Mouse (Mus musculus) intestine, embryonic 14.5 days (tissue): ENCODE measurements at regions not wholly inside any gene's neighbourhood (a gene's known extent, or its start where the extent isn't known, plus 50 kb on each side); places are given as distances from the start of the nearest gene placed in this dataset.

Experiments used
- ATAC-seq: fragments of 200-750 bp; cut with Nextera tagmentation; replicated peaks from 2 replicates; pipeline ENCODE4 v1.8.0; 2017; ENCODE audit warnings: low read depth, moderate number of reproducible peaks, moderate TSS enrichment, moderate library complexity; ENCODE audit not compliant: low FRiP score, low TSS enrichment
- DNase-seq: peaks from one replicate; pipeline ENCODE4 v3.0.0-alpha.2; 2018; ENCODE audit warnings: low spot score
- H3K27ac ChIP-seq: fragments of 300-500 bp; sonication (generic); 2 replicates; pipeline ENCODE4 v1.5.1; 2014; ENCODE audit warnings: low read depth, mild to moderate bottlenecking, control low read depth
- H3K27me3 ChIP-seq: fragments of 300-500 bp; sonication (generic); replicated peaks from 2 replicates; pipeline ENCODE4 v1.6.1; 2014; ENCODE audit warnings: low read length, control low read depth; ENCODE audit not compliant: control insufficient read depth, insufficient read depth
- H3K36me3 ChIP-seq: fragments of 300-500 bp; sonication (generic); 2 replicates; pipeline ENCODE4 v1.6.1; 2014; ENCODE audit warnings: low read length, control low read depth; ENCODE audit not compliant: control insufficient read depth, insufficient read depth
- H3K4me1 ChIP-seq: fragments of 300-500 bp; sonication (generic); replicated peaks from 2 replicates; pipeline ENCODE4 v1.6.1; 2014; ENCODE audit warnings: low read length, control low read depth, mixed read lengths; ENCODE audit not compliant: control insufficient read depth, insufficient read depth
- H3K4me2 ChIP-seq: fragments of 300-500 bp; sonication (generic); 2 replicates; pipeline ENCODE4 v1.6.1; 2014; ENCODE audit warnings: low read length
- H3K4me3 ChIP-seq: fragments of 300-500 bp; sonication (generic); 2 replicates; pipeline ENCODE4 v1.5.1; 2014; ENCODE audit warnings: low read depth, low read length, control low read depth, mixed read lengths
- H3K9ac ChIP-seq: fragments of 300-500 bp; sonication (generic); 2 replicates; pipeline ENCODE4 v1.6.1; 2014; ENCODE audit warnings: mild to moderate bottlenecking, low read length
- H3K9me3 ChIP-seq: fragments of 300-500 bp; sonication (generic); 2 replicates; pipeline ENCODE4 v1.6.1; 2016; ENCODE audit warnings: low read length, control low read depth; ENCODE audit not compliant: control insufficient read depth
- WGBS: fragments of 180-500 bp; shearing (Covaris S2); extraction: QIAGEN DNeasy Blood & Tissue Kit; methylation state at CpG from one replicate; pipeline ENCODE4 v1.1.7; 2014; 5-methylcytosine and 5-hydroxymethylcytosine counted together

DNA sequence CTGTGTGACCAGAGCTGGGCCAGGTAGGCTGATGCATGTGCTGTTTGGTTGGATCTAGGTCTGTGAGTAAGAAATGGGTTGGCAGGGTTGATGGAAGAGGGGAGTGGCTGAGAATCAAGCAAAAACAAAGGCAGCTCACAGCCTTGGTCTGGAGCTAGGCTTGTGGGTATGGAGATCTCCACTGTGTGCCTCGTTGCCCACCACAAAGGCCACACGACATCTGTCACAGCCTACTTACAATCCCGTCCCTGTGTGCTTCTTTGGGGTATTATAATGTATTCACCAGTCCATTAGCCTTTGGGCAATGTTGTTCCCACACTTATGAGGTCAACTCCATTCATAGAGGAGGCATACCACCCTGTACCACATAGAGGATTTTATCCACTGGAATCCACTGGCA, 229.6 kb upstream of the Hs6st1 start:
- Histone ChIP-seq H3K4me1 (no peaks in the 10 kb centered on the region), H3K27ac (no peak overlapping the region), H3K9ac (no peak overlapping the region), H3K4me3 (no peak overlapping the region), H3K27me3 (no peaks in the 10 kb centered on the region), H3K9me3 (no peaks in the 10 kb centered on the region), H3K4me2 (no peak overlapping the region), H3K36me3 (no peaks in the 10 kb centered on the region)
- WGBS: 84% methylated on average over 3 of the region's 3 CpGs
- no peak for ATAC-seq
- no peak for DNase-seq

DNA sequence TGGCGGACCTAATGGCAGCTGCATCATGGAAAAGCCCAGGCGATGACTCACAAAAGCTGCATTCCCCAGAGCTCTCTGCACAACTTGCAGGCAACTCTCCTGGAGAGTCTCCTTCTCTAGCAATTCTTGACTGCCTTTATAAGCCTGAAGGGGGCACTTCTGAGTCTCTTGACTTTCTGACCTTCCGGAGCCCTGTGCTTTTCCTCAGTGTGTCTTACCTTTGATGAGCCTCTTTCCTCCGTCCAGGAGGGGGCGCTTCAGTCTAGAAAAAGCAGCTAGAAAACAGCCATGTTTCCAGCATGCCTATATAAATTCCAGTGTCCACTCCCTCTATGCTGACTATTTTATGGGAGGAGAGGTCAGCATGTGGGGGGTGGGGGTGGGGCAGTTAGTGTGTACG, 228.8 kb upstream of the Hs6st1 start:
- no peaks in the 10 kb centered on the region for H3K4me1 ChIP-seq
- H3K27me3 ChIP-seq: no peaks in the 10 kb centered on the region
- ATAC-seq: no peak
- H3K4me2 ChIP-seq: no peak overlapping the region
- 70% methylated on average over 6 of the region's 6 CpGs for WGBS
- no peaks in the 10 kb centered on the region for H3K9me3 ChIP-seq
- H3K4me3 ChIP-seq: no peak overlapping the region
- DNase-seq: peak; percentile 54
- H3K36me3 ChIP-seq: no peaks in the 10 kb centered on the region
- H3K27ac ChIP-seq: no peak overlapping the region
- H3K9ac ChIP-seq: no peak overlapping the region

DNA sequence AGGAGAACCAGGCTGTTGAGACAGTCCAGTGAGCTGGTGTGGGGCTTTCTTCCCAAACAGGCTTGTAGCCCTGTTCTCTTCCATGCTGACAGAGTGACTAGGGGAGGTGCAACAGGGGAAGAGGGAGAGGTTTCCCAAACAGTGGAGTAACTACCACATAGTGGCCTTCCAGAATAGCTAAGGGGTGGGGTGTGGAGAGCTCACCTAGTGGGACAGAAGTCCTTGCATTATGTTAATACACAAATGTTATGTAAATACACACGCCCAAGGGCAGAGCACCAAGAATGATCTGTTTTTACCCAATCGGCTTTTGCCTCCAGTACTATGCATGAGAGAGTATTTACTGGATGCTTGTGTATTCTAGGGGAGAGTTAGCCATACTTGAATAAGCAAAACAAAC, 226.6 kb upstream of the Hs6st1 start:
- no peak overlapping the region for H3K4me2 ChIP-seq
- no peaks in the 10 kb centered on the region for H3K36me3 ChIP-seq
- no peaks in the 10 kb centered on the region for H3K4me1 ChIP-seq
- no peaks in the 10 kb centered on the region for H3K9me3 ChIP-seq
- no peak for ATAC-seq
- WGBS: 92% methylated on average over 2 of the region's 2 CpGs
- H3K4me3 ChIP-seq: no peak overlapping the region
- no peak overlapping the region for H3K27ac ChIP-seq
- H3K9ac ChIP-seq: no peak overlapping the region
- H3K27me3 ChIP-seq: no peaks in the 10 kb centered on the region
- peak; percentile 44 for DNase-seq

DNA sequence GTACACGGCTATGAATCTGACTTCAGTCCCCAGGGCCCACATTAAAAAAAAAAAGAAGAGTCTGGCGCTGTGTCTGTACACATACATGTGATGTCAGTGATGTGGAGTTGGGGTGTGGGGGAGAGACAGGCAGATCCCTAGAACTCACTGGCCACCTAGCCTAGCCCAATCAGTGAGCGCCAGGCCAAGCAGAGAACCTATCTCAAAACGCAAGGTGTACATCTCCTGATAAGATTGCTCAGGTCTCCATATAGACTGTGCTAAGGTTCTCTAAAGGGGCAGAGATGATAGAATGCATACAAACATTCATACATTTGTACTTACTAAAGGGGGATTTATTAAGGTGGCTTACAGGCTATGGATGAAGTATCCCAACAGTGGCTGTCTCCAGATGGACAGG, 225.5 kb upstream of the Hs6st1 start:
- no peak overlapping the region for H3K9ac ChIP-seq
- DNase-seq: no peak
- WGBS: 92% methylated on average over 4 of the region's 4 CpGs

DNA sequence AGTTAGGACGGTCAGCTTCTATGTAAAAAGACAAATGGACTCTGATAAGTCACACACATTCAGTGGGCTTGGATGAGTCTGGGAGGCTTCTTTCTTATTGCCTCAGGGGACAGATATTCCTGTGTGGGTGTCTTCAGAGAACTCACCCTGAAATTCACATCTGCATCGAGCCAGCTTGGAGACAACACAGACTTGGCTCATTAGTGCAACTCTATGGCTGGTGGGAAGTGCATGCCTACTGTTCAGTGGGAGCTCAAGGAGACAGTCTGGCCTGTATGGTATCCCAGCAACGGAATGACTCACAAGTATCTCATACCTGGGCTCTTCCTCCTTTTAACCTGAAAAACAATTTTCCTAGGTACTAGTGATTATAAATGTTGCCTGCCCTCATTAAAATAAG, 224.6 kb upstream of the Hs6st1 start:
- H3K27ac ChIP-seq: no peak overlapping the region

More for the DNA sequence above, 225.5 kb upstream of the Hs6st1 start:
- Histone ChIP-seq H3K36me3 (no peaks in the 10 kb centered on the region), H3K4me2 (no peak overlapping the region), H3K27ac (no peak overlapping the region), H3K4me1 (no peaks in the 10 kb centered on the region), H3K9me3 (no peaks in the 10 kb centered on the region), H3K27me3 (no peaks in the 10 kb centered on the region), H3K4me3 (no peak overlapping the region)
- no peak for ATAC-seq

DNA sequence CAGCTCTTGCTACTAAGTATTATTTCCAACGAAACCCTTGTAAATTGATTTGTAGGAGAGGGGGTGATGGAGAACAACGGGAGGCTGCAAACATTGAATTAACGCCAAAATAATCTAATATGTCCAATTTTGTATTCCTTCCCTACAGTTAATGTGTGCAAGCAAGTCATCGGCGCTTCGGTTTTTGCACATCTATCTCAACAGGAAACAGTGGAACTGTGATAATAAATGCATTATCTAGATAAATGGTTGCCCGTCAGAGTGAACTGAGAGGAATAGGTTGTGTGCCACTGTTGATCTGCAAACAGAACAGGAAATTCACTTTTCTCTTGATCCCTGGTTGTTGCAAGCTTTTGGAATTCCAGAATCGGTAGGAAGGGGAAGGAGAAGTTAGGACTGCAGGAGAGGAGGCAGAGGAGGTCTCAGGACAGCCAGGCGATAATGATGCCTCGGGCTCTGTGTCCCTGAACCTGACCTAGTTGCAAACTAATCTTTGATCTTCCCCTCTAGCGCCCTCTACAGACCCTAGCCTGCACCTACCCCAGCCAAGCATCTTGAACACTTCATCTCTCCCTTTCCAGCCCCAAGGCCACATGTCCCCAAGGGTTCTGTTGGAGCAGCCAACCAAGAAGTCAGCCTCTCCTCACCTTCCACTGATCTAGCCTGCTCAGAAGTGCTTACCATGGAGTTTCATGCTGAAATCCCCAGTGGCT, 221.8 kb upstream of the Hs6st1 start:
- H3K36me3 ChIP-seq: no peaks in the 10 kb centered on the region
- ATAC-seq (no peak), DNase-seq (peak; percentile 47)
- H3K4me3 ChIP-seq: no peak overlapping the region
- H3K9me3 ChIP-seq: no peaks in the 10 kb centered on the region
- no peaks in the 10 kb centered on the region for H3K4me1 ChIP-seq
- H3K4me2 ChIP-seq: no peak overlapping the region
- WGBS: 57% methylated on average over 11 of the region's 11 CpGs
- no peak overlapping the region for H3K9ac ChIP-seq
- H3K27me3 ChIP-seq: no peaks in the 10 kb centered on the region
- no peak overlapping the region for H3K27ac ChIP-seq

More for the DNA sequence above, 224.6 kb upstream of the Hs6st1 start:
- Histone ChIP-seq H3K9me3 (no peaks in the 10 kb centered on the region), H3K27me3 (no peaks in the 10 kb centered on the region), H3K4me3 (no peak overlapping the region), H3K9ac (no peak overlapping the region), H3K4me2 (no peak overlapping the region), H3K36me3 (no peaks in the 10 kb centered on the region), H3K4me1 (no peaks in the 10 kb centered on the region)
- WGBS: 82% methylated on average over 3 of the region's 3 CpGs
- ATAC-seq (no peak), DNase-seq (peak; percentile 32)

DNA sequence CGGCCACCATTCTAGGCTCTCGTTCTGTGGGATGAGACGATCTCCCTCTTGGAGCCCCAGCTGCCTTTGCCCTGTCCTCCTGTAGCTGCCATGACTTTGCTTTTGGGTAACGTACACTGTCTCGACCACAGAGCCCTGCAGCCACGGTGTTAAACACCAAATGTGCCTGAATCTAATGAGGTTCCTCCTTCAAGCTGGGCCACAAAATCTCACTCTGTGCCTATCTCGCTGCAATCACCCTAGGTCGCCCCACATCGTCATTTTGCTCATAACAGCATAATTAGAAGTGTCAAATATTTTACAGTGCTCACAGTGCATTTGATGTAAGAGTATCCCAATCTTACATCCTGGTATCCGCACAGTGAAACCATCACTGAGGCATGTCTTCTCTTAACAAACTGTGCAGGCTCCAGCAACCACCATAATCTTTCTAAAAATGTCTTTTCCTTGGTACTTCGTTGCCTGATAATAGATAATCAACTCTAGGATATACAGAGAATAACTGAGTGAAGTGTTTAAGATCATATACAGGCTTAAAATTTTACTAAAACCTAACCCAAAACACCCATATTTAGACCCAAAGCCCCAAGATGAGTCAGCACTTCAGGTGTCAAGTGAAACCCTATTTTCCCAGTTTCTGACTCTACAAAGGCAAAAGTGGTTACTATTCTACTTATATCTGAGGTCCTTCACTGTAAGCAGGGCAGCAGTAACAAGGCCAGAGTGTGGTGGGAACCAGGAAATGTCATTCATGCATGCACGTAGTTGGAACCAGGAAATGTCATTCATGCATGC, 219.8 kb upstream of the Hs6st1 start:
- Histone ChIP-seq H3K4me2 (no peak overlapping the region), H3K4me3 (no peak overlapping the region), H3K27me3 (no peaks in the 10 kb centered on the region), H3K27ac (no peak overlapping the region), H3K36me3 (no peaks in the 10 kb centered on the region), H3K4me1 (no peaks in the 10 kb centered on the region), H3K9me3 (no peaks in the 10 kb centered on the region), H3K9ac (no peak overlapping the region)
- DNase-seq (peak; percentile 35), ATAC-seq (no peak)
- WGBS: 88% methylated on average over 12 of the region's 12 CpGs

DNA sequence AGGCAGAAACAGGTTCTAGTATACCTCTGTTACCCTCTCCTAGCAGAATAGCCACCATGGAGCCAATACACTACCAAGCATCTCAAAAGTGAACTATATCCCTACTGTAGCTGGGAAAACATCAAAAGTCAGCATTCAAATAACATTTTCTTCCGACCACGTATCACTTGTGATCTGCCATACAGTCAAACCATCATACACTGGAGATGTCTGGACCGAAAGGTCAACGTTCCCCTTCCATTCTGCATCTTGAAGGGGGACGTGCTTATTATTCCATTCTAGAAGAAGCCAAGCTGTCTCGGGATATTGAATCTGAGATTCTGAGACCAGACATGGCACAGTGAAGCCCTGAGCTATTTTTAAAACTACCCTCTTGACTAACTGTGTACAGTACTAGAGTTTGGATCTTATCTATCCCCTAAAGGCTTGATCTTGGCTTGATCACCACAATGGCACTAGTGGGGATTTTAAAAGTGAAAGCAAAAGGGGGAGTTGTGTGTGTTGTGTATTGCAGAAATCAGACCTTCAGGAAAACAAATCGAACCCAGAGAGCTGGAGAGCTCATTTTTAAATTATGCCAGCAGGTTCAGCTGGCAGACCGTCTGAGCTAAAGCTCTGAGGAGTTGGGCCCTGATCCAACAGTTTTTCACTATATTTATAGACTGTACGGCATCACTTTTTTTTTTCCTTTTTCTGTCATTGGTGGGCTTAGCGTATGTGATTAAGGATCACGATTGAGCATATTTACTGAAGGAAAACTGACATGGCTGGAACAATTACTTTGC, 218.6 kb upstream of the Hs6st1 start:
- no peak overlapping the region for H3K4me3 ChIP-seq
- H3K27ac ChIP-seq: no peak overlapping the region
- DNase-seq (peak; percentile 38), ATAC-seq (no peak)
- no peaks in the 10 kb centered on the region for H3K27me3 ChIP-seq
- H3K4me1 ChIP-seq: no peaks in the 10 kb centered on the region
- no peaks in the 10 kb centered on the region for H3K9me3 ChIP-seq
- 75% methylated on average over 11 of the region's 11 CpGs for WGBS
- H3K4me2 ChIP-seq: no peak overlapping the region
- H3K9ac ChIP-seq: no peak overlapping the region
- H3K36me3 ChIP-seq: no peaks in the 10 kb centered on the region
